Mouse (Mus musculus): ENCODE data around the gene Dnah7a. TPM values are rescaled to one million over a fixed set of nuclear protein-coding genes. Genes with fewer than 3 reads are reported as not detected.
"Not testable (repeated sequence)": the region's sequence is repeated elsewhere in the genome, so short reads cannot be mapped to it uniquely, and the experiment has no call there.

The Dnah7a gene
- total and polyA plus RNA-seq, 2 experiments from 2014 or later = 3.7 to 13.2 TPM

- Histone ChIP-seq H3K4me1 (ENCODE audit: insufficient read depth) (no peaks in the 10 kb centered on the region), H3K27ac (ENCODE audit: low read depth, low read length) (no peak overlapping the region), H3K4me2 (ENCODE audit: low read depth) (no peak overlapping the region), H3K9me3 (ENCODE audit: low read length) (no peaks in the 10 kb centered on the region), H3K9ac (no peak overlapping the region), H3K36me3 (ENCODE audit: insufficient read depth) (no peaks in the 10 kb centered on the region), H3K4me3 (ENCODE audit: low read depth, low read length) (no peak overlapping the region), H3K27me3 (ENCODE audit: insufficient read depth, low read length) (no peaks in the 10 kb centered on the region)
- 85% methylated on average over 3 of the region's 3 CpGs for WGBS
- ATAC-seq (no peak), DNase-seq (no peak)
- TF ChIP-seq CTCF (IDR thresholded peaks at IDR 0.05; ENCODE audit: low read depth) = no peak
These were observed 35.3 kb upstream of the Dnah7a start for GRCm38 (mm10) chr1:53741742-53742458.

GRCm38 (mm10) chr1:53740777-53741336 is 34.3 kb upstream of the Dnah7a start:
- no peak overlapping the region for H3K9ac ChIP-seq
- no peak overlapping the region for H3K27ac ChIP-seq (ENCODE audit: low read depth, low read length)
- no peaks in the 10 kb centered on the region for H3K4me1 ChIP-seq (ENCODE audit: insufficient read depth)
- H3K36me3 ChIP-seq (ENCODE audit: insufficient read depth) = no peaks in the 10 kb centered on the region
- DNase-seq (no peak), ATAC-seq (no peak)
- no peak overlapping the region for H3K4me3 ChIP-seq (ENCODE audit: low read depth, low read length)
- H3K9me3 ChIP-seq (ENCODE audit: low read length) = no peaks in the 10 kb centered on the region
- no peaks in the 10 kb centered on the region for H3K27me3 ChIP-seq (ENCODE audit: insufficient read depth, low read length)
- no peak for TF ChIP-seq CTCF (IDR thresholded peaks at IDR 0.05; ENCODE audit: low read depth)
- no peak overlapping the region for H3K4me2 ChIP-seq (ENCODE audit: low read depth)
- WGBS = 25% methylated on average over 4 of the region's 4 CpGs

DNA sequence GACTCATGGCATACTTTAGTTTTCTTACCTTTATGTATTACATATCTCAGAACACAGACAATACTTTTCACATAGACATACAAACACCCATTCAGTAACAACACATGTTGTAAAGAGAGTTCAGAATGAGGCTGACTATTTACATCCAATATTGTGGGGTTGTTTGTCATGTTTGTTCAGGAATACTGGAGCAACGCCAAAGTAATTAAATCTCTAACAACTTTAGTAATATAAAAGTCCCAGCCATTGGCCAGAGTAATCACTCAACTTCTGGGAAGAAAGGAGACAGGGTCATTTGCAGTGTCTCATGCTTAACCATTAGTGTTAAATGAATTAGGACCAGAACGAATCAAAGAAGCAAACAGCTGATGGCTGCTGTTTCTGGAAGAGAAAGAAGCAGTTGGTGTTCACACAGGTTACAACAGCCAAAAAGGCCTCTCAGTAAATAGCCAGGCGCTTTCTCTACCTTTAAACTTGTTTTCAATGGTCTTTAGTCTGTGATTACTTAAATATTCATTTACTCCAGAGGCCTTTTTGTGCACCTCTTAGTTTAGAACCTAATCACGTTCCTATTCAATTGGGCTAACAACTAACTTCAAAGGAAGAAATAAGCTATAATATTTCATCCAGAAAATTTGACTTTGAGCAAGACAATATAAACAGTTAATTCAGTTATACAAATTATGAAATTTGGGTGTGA is 33.6 kb upstream of the Dnah7a start:
- 12% methylated on average over 3 of the region's 4 CpGs for WGBS
- H3K27me3 ChIP-seq (ENCODE audit: insufficient read depth, low read length); H3K36me3 ChIP-seq (ENCODE audit: insufficient read depth); H3K4me1 ChIP-seq (ENCODE audit: insufficient read depth); H3K27ac ChIP-seq (ENCODE audit: low read depth, low read length); H3K4me2 ChIP-seq (ENCODE audit: low read depth); H3K4me3 ChIP-seq (ENCODE audit: low read depth, low read length); H3K9me3 ChIP-seq (ENCODE audit: low read length); H3K9ac ChIP-seq: not testable (repeated sequence)
- peak; percentile 7 for DNase-seq
- ATAC-seq = peak; percentile 75

GRCm38 (mm10) chr1:53736583-53736982 is 30.0 kb upstream of the Dnah7a start:
- Histone ChIP-seq H3K9ac (no peak overlapping the region), H3K36me3 (ENCODE audit: insufficient read depth) (no peaks in the 10 kb centered on the region), H3K4me2 (ENCODE audit: low read depth) (no peak overlapping the region), H3K4me3 (ENCODE audit: low read depth, low read length) (no peak overlapping the region), H3K27me3 (ENCODE audit: insufficient read depth, low read length) (no peaks in the 10 kb centered on the region), H3K27ac (ENCODE audit: low read depth, low read length) (no peak overlapping the region), H3K9me3 (ENCODE audit: low read length) (no peaks in the 10 kb centered on the region), H3K4me1 (ENCODE audit: insufficient read depth) (no peaks in the 10 kb centered on the region)
- 96% methylated on average over 3 of the region's 3 CpGs for WGBS
- TF ChIP-seq CTCF (IDR thresholded peaks at IDR 0.05; ENCODE audit: low read depth) = no peak
- ATAC-seq (no peak), DNase-seq (no peak)

DNA sequence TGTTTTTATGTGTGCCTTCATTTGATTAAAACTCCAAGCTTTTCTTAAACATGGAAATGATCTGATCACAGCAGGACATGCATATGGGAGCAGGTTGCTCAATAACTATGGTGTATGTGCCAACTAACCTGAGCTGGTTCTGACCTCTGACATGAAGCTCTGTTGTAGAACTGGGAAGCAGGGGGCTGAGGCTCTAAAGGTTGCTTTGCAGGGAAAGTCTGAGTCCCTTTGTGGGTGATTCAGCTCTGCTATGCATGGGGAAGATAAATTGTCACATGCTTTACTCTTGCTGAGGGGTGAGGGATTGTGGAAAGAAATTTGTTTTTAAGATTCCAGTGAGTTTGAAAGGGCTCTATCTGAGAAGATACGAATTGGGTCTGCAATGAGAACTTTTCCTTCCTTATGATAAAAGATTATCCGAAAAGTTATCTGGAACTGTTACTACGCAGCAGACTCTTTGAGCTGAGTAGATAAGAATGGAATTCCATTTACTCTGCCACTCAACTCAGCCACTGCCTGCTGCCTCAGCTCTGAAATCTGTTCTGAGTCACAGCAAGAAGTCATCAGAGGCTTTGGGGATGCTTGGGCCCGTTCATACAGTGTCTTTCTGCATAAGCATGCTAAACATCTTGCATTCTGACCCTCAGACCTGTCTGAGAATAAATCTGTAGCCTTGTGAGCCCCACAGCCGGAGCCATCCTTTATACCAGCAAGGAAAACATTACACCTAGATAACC is 22.1 kb upstream of the Dnah7a start:
- H3K4me3 ChIP-seq (ENCODE audit: low read depth, low read length) = no peak overlapping the region
- no peak overlapping the region for H3K4me2 ChIP-seq (ENCODE audit: low read depth)
- H3K4me1 ChIP-seq (ENCODE audit: insufficient read depth) = no peaks in the 10 kb centered on the region
- H3K27me3 ChIP-seq (ENCODE audit: insufficient read depth, low read length) = no peaks in the 10 kb centered on the region
- DNase-seq (no peak), ATAC-seq (no peak)
- no peak overlapping the region for H3K9ac ChIP-seq
- H3K9me3 ChIP-seq (ENCODE audit: low read length) = no peaks in the 10 kb centered on the region
- 82% methylated on average over 5 of the region's 5 CpGs for WGBS
- TF ChIP-seq CTCF (IDR thresholded peaks at IDR 0.05; ENCODE audit: low read depth) = no peak
- H3K36me3 ChIP-seq (ENCODE audit: insufficient read depth) = no peaks in the 10 kb centered on the region
- no peak overlapping the region for H3K27ac ChIP-seq (ENCODE audit: low read depth, low read length)

DNA sequence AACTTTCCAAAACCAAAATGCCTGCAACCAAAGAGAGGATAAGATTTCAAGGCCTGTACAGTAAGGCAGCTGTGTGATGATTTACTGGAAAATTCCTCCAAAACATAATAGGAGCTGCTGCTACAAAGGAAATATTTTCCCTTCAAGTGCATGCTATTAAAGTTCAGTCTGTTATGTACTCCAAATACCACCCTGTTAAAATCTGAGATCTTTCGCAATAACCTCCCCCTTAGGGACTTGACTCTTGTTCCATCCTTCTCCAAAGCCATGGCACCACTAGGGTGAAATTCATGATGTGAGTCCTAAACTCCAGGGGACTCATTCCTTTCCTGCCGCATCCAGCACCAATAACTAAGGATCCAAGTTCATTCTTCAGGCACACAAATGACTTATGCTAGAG is 20.3 kb upstream of the Dnah7a start:
- no peak for TF ChIP-seq CTCF (IDR thresholded peaks at IDR 0.05; ENCODE audit: low read depth)
- no peaks in the 10 kb centered on the region for H3K4me1 ChIP-seq (ENCODE audit: insufficient read depth)
- no peaks in the 10 kb centered on the region for H3K27me3 ChIP-seq (ENCODE audit: insufficient read depth, low read length)
- no peak overlapping the region for H3K9ac ChIP-seq
- H3K36me3 ChIP-seq (ENCODE audit: insufficient read depth) = no peaks in the 10 kb centered on the region
- H3K9me3 ChIP-seq (ENCODE audit: low read length) = no peaks in the 10 kb centered on the region
- no peak for ATAC-seq
- no peak overlapping the region for H3K4me2 ChIP-seq (ENCODE audit: low read depth)
- H3K27ac ChIP-seq (ENCODE audit: low read depth, low read length) = no peak overlapping the region
- no peak for DNase-seq
- WGBS = 98% methylated on average over 2 of the region's 2 CpGs
- no peak overlapping the region for H3K4me3 ChIP-seq (ENCODE audit: low read depth, low read length)

GRCm38 (mm10) chr1:53721353-53721752 is 14.8 kb upstream of the Dnah7a start:
- H3K27ac ChIP-seq (ENCODE audit: low read depth, low read length) = no peak overlapping the region
- no peaks in the 10 kb centered on the region for H3K27me3 ChIP-seq (ENCODE audit: insufficient read depth, low read length)
- no peak overlapping the region for H3K9ac ChIP-seq
- no peak for TF ChIP-seq CTCF (IDR thresholded peaks at IDR 0.05; ENCODE audit: low read depth)
- DNase-seq (no peak), ATAC-seq (no peak)
- H3K4me1 ChIP-seq (ENCODE audit: insufficient read depth) = no peaks in the 10 kb centered on the region
- H3K36me3 ChIP-seq (ENCODE audit: insufficient read depth) = no peaks in the 10 kb centered on the region
- no peak overlapping the region for H3K4me2 ChIP-seq (ENCODE audit: low read depth)
- no peak overlapping the region for H3K4me3 ChIP-seq (ENCODE audit: low read depth, low read length)
- H3K9me3 ChIP-seq (ENCODE audit: low read length) = no peaks in the 10 kb centered on the region
